Comparison of ENCODE assay signal across 8 mouse cellular contexts in the genomic region with DNA sequence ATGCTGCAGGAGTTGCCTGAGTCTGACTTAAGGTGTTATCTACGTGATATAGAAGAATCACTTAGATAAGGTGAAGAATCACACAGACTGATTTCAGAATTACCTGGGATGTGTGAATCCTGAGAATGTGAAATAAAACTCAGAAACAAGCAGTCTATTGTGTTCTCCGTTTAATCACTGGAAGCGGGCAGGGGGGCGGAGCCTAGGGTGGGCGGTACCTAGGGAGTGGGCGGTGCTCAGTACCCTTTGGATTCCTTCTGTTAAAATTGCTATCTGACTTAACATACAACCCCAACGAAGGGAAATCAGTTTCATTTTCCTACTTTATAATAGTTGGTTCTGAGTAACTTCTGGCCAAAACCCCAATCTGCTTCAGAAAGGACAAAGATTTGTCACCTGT. TPM values are rescaled to one million over a fixed set of nuclear protein-coding genes. Genes with fewer than 3 reads are reported as not detected.
DNase-seq lines count a peak whose midpoint lies in the region; ATAC-seq and TF ChIP-seq lines count a peak whose summit lies in the region.

No protein-coding gene starts in this region.

- no peak for TF ChIP-seq POLR2A in cerebellum, adult 2 months (IDR thresholded peaks at IDR 0.05; ENCODE audit: borderline replicate concordance, insufficient read depth, low read length)

- H3K27ac ChIP-seq in ES-E14 (ENCODE audit: insufficient read depth, low read depth, low read length, poor library complexity, severe bottlenecking): no peak overlapping the region
- no peak overlapping the region for H3K27ac ChIP-seq in liver, postnatal 0 days (ENCODE audit: low read depth)
- no peak overlapping the region for H3K27ac ChIP-seq in cerebellum, adult 2 months (ENCODE audit: insufficient read depth, low read length)

- TF ChIP-seq CTCF in liver, postnatal 0 days (IDR thresholded peaks at IDR 0.05; ENCODE audit: low read depth): no peak
- no peak for TF ChIP-seq CTCF in cerebellum, adult 2 months (IDR thresholded peaks at IDR 0.05; ENCODE audit: borderline replicate concordance, insufficient read depth, low read depth, low read length)

- WGBS in liver, postnatal 0 days (ENCODE audit: insufficient replicate concordance): 13% methylated on average over 7 of the region's 7 CpGs
- 30% methylated on average over 7 of the region's 7 CpGs for WGBS in cerebellum, adult 2 months

- no peak overlapping the region for H3K9ac ChIP-seq in ES-E14 (ENCODE audit: insufficient read depth, low read depth, low read length, poor library complexity, severe bottlenecking)
- peak overlapping the region; percentile 45; the same call in 1 of the 2 replicates for H3K9ac ChIP-seq in liver, postnatal 0 days (replicated peaks)

- no peaks in the 10 kb centered on the region for H3K4me1 ChIP-seq in ES-E14 (ENCODE audit: control insufficient read depth in 2 of 2, insufficient read depth in 2 of 2, low read length in 2 of 2, poor library complexity in 1 of 2)
- H3K4me1 ChIP-seq in liver, postnatal 0 days (ENCODE audit: insufficient read depth): peaks cover 47% of the 10 kb centered on the region
- no peaks in the 10 kb centered on the region for H3K4me1 ChIP-seq in cerebellum, adult 2 months (ENCODE audit: control insufficient read depth, insufficient read depth, low read length)

- DNase-seq in 416B (ENCODE audit: low read depth) (peak; percentile 57), ES-E14 (ENCODE audit: low read depth, low spot score) (peak; percentile 41)
- DNase-seq in liver, postnatal 0 days: peak; percentile 76
- peak; percentile 56 for DNase-seq in splenic B cell, adult 2 months (ENCODE audit: low read depth, low spot score)
- no peak for DNase-seq in cerebellum, adult 2 months
- no peak for DNase-seq in ovary, postnatal 14 days (ENCODE audit: low spot score)

- no peak for TF ChIP-seq EP300 in liver, postnatal 0 days (IDR thresholded peaks at IDR 0.05; ENCODE audit: low read depth)

- in situ Hi-C loops in ES-E14 (cut with MboI; ENCODE audit: low sequenced_read_pairs in 2 of 2, unreplicated experiment in 2 of 2): no loop called here

- ATAC-seq in erythroblast, adult 5-6 weeks (replicated peaks; ENCODE audit: low FRiP score, poor library complexity, severe bottlenecking): peak; percentile 56; the same call in 1 of the 2 replicates
- peak; percentile 42 for ATAC-seq in inflammation-experienced regulatory T-cells, adult 6 months
- ATAC-seq in liver, postnatal 0 days: no peak

- no peaks in the 10 kb centered on the region for H3K9me3 ChIP-seq in ES-E14 (ENCODE audit: control insufficient read depth, insufficient read depth, low read depth, low read length)
- H3K9me3 ChIP-seq in liver, postnatal 0 days (ENCODE audit: low read length): no peaks in the 10 kb centered on the region

- H3K27me3 ChIP-seq in liver, postnatal 0 days (ENCODE audit: insufficient read depth, low read length): no peaks in the 10 kb centered on the region
- no peaks in the 10 kb centered on the region for H3K27me3 ChIP-seq in splenic B cell, adult 2 months (ENCODE audit: control insufficient read depth, insufficient read depth, low read length, poor library complexity, severe bottlenecking)
- no peaks in the 10 kb centered on the region for H3K27me3 ChIP-seq in cerebellum, adult 2 months (ENCODE audit: control insufficient read depth, insufficient read depth, low read length)

- H3K36me3 ChIP-seq in ES-E14 (ENCODE audit: control insufficient read depth, insufficient read depth, low read length, poor library complexity, severe bottlenecking): no peaks in the 10 kb centered on the region
- no peaks in the 10 kb centered on the region for H3K36me3 ChIP-seq in liver, postnatal 0 days (replicated peaks; ENCODE audit: insufficient read depth, low read length)
- no peaks in the 10 kb centered on the region for H3K36me3 ChIP-seq in splenic B cell, adult 2 months (ENCODE audit: control insufficient read depth, insufficient read depth, low read length, poor library complexity, severe bottlenecking)

- no peak overlapping the region for H3K4me3 ChIP-seq in ES-E14 (ENCODE audit: insufficient read depth in 1 of 2, low read depth in 1 of 2, low read length in 2 of 2, poor library complexity in 1 of 2, severe bottlenecking in 1 of 2)
- H3K4me3 ChIP-seq in liver, postnatal 0 days (ENCODE audit: low read depth, low read length): peak overlapping the region; percentile 32
- H3K4me3 ChIP-seq in cerebellum, adult 2 months (replicated peaks; ENCODE audit: insufficient read depth, low read depth, low read length): no peak overlapping the region

- peak overlapping the region; percentile 74 for H3K4me2 ChIP-seq in liver, postnatal 0 days (ENCODE audit: low read depth, low read length)

TF ChIP-seq in ES-E14, 5 proteins besides CTCF, POLR2A, EP300 and RAD21:
- TF ChIP-seq MAFK (IDR thresholded peaks at IDR 0.05; ENCODE audit: insufficient read depth, low read depth, low read length) (no peak), ZNF384 (IDR thresholded peaks at IDR 0.05; ENCODE audit: low read depth, low read length) (no peak), CHD2 (IDR thresholded peaks at IDR 0.05; ENCODE audit: low read depth, low read length) (no peak), HCFC1 (IDR thresholded peaks at IDR 0.05; ENCODE audit: borderline replicate concordance, insufficient read depth, low read length) (no peak), ZC3H11A (IDR thresholded peaks at IDR 0.05; ENCODE audit: borderline replicate concordance, low read depth, low read length) (no peak)

RNA-seq across cellular contexts. Expression of gene Psen2, which starts 2.2 kb away (rescaled TPM):
- total RNA-seq in ES-E14 (2012; rRNA removed): 13.6 and 24.6 TPM in 2 replicates
- 7.5 and 7.9 TPM in 2 replicates for total RNA-seq in erythroblast, adult 5-6 weeks (2015; ENCODE audit: low replicate concordance)
- total RNA-seq in erythroblast, adult 5-6 weeks (2017; ENCODE audit: low replicate concordance): 7.2 and 7.4 TPM in 2 replicates
- polyA plus RNA-seq in inflammation-experienced regulatory T-cells, adult 6 months (2017; shearing (Covaris generic)): 100 to 1,000 TPM in 2 of 3 experiments, 10 to 100 TPM in 1; 83.5 to 124 (median 120) TPM
- 25.6 and 25.8 TPM in 2 replicates for polyA plus RNA-seq in liver, postnatal 0 days (2015; fragmentation: Nextera tagmentation; extraction: Ambion mirVana)
- 46.6 and 53.2 TPM in 2 replicates for polyA plus RNA-seq in cerebellum, adult 2 months (2012; rRNA removed)

Comparison
In these comparisons a context has a peak if more than half of its experiments do, and no peak if none do; other contexts are left out.
1. DNase-seq: peak in 416B (single experiment), ES-E14 (single experiment), liver, postnatal 0 days (single experiment) and splenic B cell, adult 2 months (single experiment); none in cerebellum, adult 2 months (0 of 2) and ovary, postnatal 14 days (single experiment).